Mouse (Mus musculus): ENCODE measurements around the gene Ndufa6.

DNA sequence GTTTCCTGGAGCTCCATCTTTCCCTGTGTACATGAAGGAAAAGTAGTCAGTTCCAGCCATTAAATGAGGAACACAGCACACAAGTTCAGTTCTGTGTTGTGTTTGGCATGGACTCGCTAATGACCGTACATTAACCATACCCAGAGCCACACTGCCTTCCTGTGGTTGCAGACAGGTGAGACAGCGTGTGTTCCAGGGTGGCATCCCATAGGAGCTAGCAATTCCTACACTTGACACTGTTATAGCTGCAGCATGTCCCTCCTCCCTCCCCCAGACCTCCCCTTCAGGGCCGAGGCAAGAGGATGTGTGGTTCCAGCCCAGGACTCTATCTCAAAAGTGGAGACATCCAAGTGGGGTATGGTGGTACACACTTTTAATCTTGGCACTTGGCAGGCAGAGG, 3.8 kb downstream of the Ndufa6 start:
- TF ChIP-seq POLR2A (IDR thresholded peaks at IDR 0.05; ENCODE audit: borderline replicate concordance, control insufficient read depth, low read depth, low read length): no peak
- no peak for TF ChIP-seq CTCF (IDR thresholded peaks at IDR 0.05; ENCODE audit: control insufficient read depth, insufficient read depth, low read length)

Measured in bone marrow, adult 2 months (tissue).